Mouse (Mus musculus) kidney, postnatal 10 days (tissue): ENCODE data around the gene Dip2c.

Source experiments
- DNase-seq: peaks from one replicate; pipeline ENCODE4 v3.0.0; 2021; ENCODE audit warnings: mixed read lengths

Gene Dip2c

DNA sequence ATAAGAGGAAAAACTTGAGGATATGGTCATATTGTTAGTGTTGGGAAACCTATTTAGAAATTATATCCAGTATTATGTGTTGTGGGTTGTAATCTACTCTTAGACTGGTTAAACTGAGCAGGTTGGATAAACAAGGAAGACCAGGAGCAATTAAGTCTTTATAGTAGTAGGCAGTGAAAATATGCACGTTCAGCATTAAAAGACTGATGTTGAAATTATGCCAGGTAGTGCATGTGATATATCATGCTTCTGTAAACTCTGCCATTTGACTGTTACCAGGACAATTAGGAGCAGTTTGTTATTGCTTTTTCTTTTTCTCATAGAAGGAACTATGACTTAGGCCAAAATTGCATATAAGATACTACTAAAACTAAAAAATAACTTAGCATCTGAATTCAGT is 285.8 kb downstream of the Dip2c start:
- no peak for DNase-seq

GRCm38 (mm10) chr13:9562921-9563320 is 286.6 kb downstream of the Dip2c start:
- peak; percentile 51 for DNase-seq

DNA sequence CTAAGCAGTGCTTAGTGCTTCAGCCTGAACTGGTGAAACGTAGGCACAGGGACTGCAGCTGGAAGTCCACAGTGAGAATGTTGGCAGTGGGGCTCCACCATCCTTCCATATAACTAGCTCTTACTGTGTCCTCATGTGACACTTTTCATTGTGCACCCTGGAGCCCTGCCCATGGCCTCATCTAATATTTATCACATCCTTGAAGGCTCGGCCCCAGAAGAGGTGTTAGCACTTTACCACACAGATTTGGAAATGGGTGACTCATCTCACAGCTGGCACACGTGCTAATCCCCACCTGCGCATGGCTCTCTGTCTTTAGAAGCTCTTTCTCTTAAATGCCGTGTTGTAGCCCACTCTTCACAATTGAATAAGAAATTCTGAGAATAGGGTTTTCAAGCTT is 292.5 kb downstream of the Dip2c start:
- no peak for DNase-seq

GRCm38 (mm10) chr13:9576686-9577085 is 300.4 kb downstream of the Dip2c start:
- DNase-seq, result no peak

DNA sequence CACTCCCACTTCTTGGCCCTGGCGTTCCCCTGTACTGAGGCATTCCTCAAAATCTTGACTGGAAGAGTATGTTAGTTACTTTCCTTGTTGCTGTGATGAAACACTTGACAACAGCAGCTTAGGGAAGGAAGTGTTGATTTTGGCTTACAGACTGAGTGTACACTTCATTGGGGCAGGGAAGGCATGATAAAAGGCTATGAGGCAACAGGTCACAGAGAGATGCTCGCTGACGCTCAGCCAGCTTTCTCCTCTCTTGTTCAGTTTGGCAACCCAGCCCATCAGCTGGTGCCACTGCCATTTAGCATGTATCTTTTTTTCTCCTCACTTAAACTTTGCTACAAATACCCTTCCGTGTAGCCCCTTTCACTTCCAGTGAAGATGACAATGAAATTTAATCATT is 302.1 kb downstream of the Dip2c start:
- DNase-seq, result peak; percentile 15

DNA sequence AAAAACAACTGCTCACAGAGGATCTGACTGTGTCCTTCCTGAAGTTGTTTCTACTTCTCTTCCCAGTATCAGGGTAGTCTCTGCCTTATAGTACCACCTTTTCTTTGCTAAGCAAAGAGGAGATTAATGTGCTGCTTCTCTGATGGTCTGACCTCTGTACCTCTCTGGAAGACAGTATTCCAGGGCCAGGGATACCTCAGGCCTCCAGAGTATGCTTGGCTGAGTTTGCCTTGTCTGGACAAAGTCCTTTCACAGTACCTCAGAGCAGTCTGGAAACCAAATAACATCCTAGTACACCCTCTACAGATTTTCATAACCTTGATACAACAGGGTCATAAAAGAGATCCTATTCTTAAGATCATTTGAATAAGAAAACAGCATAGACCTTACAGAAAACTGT is 305.5 kb downstream of the Dip2c start:
- peak; percentile 22 for DNase-seq

- no peak for DNase-seq
Measured at GRCm38 (mm10) chr13:9583579-9583978, 307.3 kb downstream of the Dip2c start.

- no peak for DNase-seq
Measured at GRCm38 (mm10) chr13:9599334-9600096, 323.2 kb downstream of the Dip2c start.

DNA sequence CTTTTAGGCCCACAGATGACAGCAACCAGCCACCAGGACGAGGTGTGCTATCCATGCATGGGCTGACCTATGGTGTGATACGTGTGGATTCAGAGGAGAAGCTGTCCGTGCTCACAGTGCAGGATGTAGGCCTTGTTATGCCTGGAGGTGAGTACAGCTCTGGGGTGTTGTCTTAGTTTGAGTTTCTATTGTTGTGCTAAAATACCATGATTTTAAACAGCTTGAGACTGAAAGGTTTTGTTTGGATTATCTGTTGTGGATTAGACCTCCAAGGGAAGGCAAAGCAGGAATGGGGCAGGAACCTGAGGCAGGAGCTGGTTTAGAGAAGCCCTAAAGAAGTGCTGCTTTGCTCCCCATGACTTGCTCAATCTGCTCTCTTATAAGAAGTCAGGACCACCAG is 325.0 kb downstream of the Dip2c start:
- no peak for DNase-seq

DNA sequence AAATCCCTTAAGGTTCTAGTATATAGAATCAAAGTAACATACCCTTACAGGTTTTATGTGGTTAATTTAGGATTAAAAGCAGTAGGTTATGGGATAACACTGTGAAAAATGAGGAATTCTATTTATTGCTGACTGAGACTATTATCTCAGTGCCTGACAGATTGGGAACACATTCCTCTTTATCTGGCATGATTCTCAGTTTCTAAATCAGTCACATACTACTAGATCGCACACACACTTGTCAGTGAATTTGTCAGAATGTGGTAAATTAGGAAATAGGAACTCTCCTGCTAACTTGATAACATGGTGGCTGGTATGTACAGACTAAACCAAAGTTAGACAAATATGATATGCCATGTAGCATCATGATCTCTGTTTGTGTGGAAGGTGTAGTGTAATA is 334.9 kb downstream of the Dip2c start:
- DNase-seq, result no peak

DNA sequence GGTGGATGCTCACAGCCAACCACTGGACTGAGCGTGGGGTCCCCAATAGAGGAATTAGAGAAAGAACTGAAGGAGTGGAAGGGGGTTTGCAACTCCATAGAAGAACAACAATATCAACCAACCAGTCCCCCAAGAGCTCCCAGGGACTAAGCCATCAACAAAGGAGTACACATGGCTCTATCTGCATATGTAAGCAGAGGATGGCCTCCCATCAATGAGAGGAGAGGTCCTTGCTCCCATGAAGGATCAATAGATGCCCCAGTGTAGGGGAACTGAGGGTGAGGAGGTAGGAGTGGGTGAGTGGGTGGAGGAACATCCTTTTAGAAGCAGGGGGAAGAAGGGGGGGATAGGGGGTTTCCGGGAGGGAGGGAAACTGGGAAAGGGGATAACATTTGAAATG is 356.4 kb downstream of the Dip2c start:
- DNase-seq, result no peak

DNA sequence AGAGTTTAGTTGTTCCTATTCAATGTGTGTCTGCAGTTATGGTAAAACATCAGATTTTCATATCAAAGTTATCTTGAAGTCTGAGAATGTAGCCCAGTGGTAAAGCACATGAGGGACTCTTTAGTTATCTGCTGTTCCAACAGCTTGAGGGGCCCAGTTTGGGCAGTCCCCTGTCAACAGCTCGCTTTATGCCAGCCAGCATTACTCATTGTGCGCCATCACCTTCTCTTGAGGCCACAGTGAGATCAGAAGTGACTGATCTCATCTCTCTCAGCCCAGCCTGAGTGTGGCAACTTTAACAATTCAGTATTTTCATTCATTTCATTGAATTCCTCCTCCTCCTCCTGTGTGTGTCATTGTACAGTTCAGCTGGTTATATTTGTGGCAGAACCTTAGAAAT is 359.6 kb downstream of the Dip2c start:
- DNase-seq, result no peak

DNA sequence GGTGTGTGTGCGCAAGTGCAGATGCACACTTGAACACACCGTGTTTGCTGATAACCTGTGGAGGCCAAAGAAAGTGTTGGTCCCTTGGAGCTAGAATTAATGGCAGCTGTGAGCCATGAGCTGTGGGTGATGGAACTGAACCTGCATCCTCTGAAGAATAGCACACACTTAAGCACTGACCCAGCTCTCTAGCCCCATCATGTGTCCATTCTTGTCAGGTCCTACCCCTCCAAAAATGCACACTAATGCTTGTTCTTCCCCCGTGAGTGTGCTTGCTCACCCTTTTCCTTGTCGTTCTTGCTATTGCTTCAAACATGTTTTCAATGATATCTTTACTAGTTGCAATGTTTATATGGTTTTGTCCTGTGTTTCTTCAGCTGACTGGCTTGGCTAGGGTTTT is 360.2 kb downstream of the Dip2c start:
- DNase-seq, result peak; percentile 48

GRCm38 (mm10) chr13:9637949-9638348 is 361.6 kb downstream of the Dip2c start:
- no peak for DNase-seq

GRCm38 (mm10) chr13:9648716-9649115 is 372.4 kb downstream of the Dip2c start:
- no peak for DNase-seq

DNA sequence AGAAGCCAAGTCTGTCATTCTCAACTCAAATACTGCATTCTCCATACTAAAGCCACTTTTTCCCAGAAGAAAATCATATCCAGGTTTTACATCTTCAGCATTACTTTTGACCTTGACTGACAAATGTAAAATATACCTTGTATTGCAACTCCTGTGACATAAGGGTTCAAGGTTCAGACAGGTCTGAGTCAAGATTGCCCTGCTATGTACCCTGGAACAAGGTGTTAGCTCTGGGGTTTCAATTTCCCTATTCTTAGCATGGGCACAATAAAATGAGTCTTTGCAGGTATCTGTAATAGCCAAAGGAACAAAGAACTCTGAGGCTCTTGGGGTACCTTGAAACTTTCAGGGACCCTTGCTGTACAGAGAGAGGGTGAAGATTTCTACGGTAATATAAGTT is 373.6 kb downstream of the Dip2c start:
- DNase-seq, result no peak

GRCm38 (mm10) chr13:9650580-9650979 is 374.3 kb downstream of the Dip2c start:
- DNase-seq, result no peak

GRCm38 (mm10) chr13:9653018-9653417 is 376.7 kb downstream of the Dip2c start:
- DNase-seq, result no peak

DNA sequence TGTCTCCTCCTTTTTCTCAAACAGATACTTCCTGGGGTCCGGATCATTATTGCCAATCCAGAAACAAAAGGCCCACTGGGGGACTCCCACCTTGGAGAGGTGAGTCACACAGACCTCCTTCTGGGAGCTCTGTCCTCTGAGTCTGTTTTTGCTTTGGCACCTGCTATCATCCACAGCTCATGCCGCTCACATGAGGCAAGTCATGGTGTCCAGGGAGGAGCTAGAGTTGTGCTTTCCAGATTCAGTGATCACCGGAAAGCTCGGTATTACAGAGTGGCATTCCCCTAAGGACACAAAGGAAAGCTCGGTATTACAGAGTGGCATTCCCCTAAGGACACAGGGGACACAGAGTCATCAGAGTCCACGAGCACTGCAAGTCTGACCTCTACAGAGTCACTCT is 380.3 kb downstream of the Dip2c start:
- DNase-seq, result no peak

DNA sequence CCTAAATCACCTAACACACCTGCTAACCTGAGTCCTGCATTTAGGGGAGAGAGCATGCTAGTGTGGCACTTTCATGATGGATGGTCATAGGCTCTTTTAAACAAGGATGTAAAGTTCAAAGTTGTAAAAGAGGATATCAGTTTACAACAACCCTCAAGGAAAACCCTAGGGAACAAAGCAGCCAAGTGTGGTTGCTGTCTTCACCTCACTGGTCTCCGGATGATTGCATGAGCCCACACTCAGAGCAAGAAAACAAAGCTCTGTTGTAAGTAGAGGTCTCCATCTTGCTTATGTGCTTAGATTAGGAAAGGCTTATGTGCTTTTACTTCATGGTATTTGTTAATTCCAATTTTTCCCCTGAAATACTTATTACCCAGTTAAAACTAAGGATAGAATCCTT is 384.4 kb downstream of the Dip2c start:
- DNase-seq, result no peak

GRCm38 (mm10) chr13:9663593-9663992 is 387.3 kb downstream of the Dip2c start:
- no peak for DNase-seq

- DNase-seq, result no peak
Measured at GRCm38 (mm10) chr13:9667954-9668496, 391.7 kb downstream of the Dip2c start.

DNA sequence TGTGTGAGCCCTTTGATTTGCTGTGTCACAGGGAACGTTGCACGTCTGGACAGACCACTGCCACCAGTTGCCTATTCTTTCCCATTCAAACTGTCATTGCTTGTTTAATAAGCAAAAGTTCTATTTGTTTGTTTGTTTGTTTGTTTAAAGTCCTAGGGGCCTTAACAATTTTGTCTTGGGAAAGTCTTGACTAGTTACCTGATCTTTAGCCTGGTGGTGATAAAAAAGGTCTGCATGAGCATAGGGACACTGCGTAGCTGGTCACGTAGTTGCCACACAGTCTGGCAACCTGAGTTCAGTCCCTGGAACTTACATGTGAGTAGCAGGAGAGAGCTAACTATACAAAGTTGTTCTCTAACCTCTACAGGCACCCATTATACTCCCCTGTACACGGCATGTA is 392.9 kb downstream of the Dip2c start:
- no peak for DNase-seq

DNA sequence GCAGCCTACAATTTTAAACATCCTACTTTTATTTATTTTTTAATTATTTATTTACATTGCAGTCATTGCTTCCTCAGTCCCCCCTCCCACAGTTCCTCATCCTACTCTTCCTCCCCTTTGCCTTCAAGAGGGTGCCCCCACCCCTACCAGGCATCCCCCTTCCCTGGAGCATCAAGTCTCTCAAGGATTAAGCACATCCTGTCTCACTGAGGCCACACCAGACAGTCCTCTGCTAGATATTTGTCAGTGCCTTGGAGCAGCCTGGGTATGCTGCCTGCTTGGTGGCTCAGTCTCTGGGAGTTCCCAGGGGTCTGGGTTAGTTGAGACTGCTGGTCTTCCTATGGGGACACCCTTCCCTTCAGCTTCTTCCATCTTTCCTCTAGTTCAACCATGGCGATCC is 397.8 kb downstream of the Dip2c start:
- DNase-seq, result no peak

GRCm38 (mm10) chr13:9681492-9681891 is 405.2 kb downstream of the Dip2c start:
- no peak for DNase-seq
